Mouse (Mus musculus) CD4-positive, CD25-positive, alpha-beta regulatory T cell, adult 2 months (primary cell): ENCODE results near the gene Exoc3.

Experiments
- DNase-seq: peaks from one replicate; pipeline ENCODE4 v3.0.0-alpha.2; 2012; ENCODE audit warnings: low read depth, low spot score

Gene Exoc3

GRCm38 (mm10) chr13:74208317-74208985 lies at the start of gene Exoc3:
Gene Exoc3, minus strand, starts transcription at chr13:74208732.
- peak; percentile 91 for DNase-seq

GRCm38 (mm10) chr13:74246494-74246893 lies 38.0 kb upstream of the Exoc3 start:
- no peak for DNase-seq

- DNase-seq = no peak
Measured at GRCm38 (mm10) chr13:74245899-74246231, 37.3 kb upstream of the Exoc3 start.

- DNase-seq = no peak
Measured at GRCm38 (mm10) chr13:74245214-74245898, 36.8 kb upstream of the Exoc3 start.

- no peak for DNase-seq
Measured at GRCm38 (mm10) chr13:74237574-74237973, 29.0 kb upstream of the Exoc3 start.

- no peak for DNase-seq
Measured at GRCm38 (mm10) chr13:74220659-74221058, 12.1 kb upstream of the Exoc3 start.

GRCm38 (mm10) chr13:74218441-74218840 lies 9.9 kb upstream of the Exoc3 start:
- DNase-seq = no peak

GRCm38 (mm10) chr13:74208986-74209345 lies 434 bp upstream of the Exoc3 start:
- no peak for DNase-seq

- DNase-seq = no peak
Measured at GRCm38 (mm10) chr13:74196451-74196850, 12.1 kb downstream of the Exoc3 start.

GRCm38 (mm10) chr13:74192613-74193012 lies 15.9 kb downstream of the Exoc3 start:
- peak; percentile 35 for DNase-seq

GRCm38 (mm10) chr13:74183011-74183695 lies 25.4 kb downstream of the Exoc3 start:
- DNase-seq = no peak

- no peak for DNase-seq
Measured at GRCm38 (mm10) chr13:74172036-74172435, 36.5 kb downstream of the Exoc3 start.

- no peak for DNase-seq
Measured at GRCm38 (mm10) chr13:74169446-74170164, 38.9 kb downstream of the Exoc3 start.

GRCm38 (mm10) chr13:74167492-74167891 lies 41.0 kb downstream of the Exoc3 start:
- no peak for DNase-seq

GRCm38 (mm10) chr13:74167057-74167413 lies 41.5 kb downstream of the Exoc3 start:
- no peak for DNase-seq

GRCm38 (mm10) chr13:74166348-74167056 lies 42.0 kb downstream of the Exoc3 start:
- DNase-seq = peak; percentile 76

GRCm38 (mm10) chr13:74147327-74147726 lies 61.2 kb downstream of the Exoc3 start:
- no peak for DNase-seq

GRCm38 (mm10) chr13:74145983-74146622 lies 62.4 kb downstream of the Exoc3 start:
- DNase-seq = no peak

- no peak for DNase-seq
Measured at GRCm38 (mm10) chr13:74144120-74144884, 64.2 kb downstream of the Exoc3 start.

- DNase-seq = no peak
Measured at GRCm38 (mm10) chr13:74143282-74143681, 65.2 kb downstream of the Exoc3 start.
